In the genomic region with DNA sequence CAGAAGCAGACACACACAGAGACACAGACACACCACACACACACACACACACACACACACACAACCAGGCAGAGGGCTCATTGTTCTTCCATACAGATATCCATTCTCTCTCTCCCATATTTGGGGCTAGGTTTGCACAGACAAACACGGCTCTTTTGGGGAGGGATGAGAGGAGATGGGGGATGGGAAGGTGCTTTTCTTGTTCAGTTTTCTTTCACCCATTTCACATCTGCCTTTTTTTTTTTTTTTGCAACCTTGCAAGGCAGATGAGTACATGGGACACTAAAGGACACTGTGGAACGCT, we compare ENCODE assay signal across 8 mouse cellular contexts. TPM values are rescaled to one million over a fixed set of nuclear protein-coding genes. Genes with fewer than 3 reads are reported as not detected.
DNase-seq lines count a peak whose midpoint lies in the region; ATAC-seq and TF ChIP-seq lines count a peak whose summit lies in the region.

No protein-coding gene starts in this region.

- no peak for TF ChIP-seq CTCF in left cerebral cortex, adult 2 months (IDR thresholded peaks at IDR 0.05)

- no peak for DNase-seq in left cerebral cortex, adult 2 months (ENCODE audit: extremely low spot score in 1 of 2, low spot score in 2 of 2)
- no peak for DNase-seq in left cerebral cortex, postnatal 14 days (ENCODE audit: low spot score in 2 of 2)
- DNase-seq in embryonic facial prominence, embryonic 10.5 days (ENCODE audit: low spot score) = peak; percentile 36
- DNase-seq in gastrocnemius, postnatal 4 days (ENCODE audit: low spot score in 2 of 2) = no peak
- no peak for DNase-seq in frontal cortex, postnatal 10 days (ENCODE audit: low spot score in 2 of 2)
- DNase-seq in right cerebral cortex, adult 2 months (ENCODE audit: low spot score in 2 of 2) = no peak

- intact Hi-C loops in left cerebral cortex, adult 2 months (cut with DNase I) = loop anchor here (5.0 kb wide), 1 partner anchor 54 kb away; no protein-coding TSS in a partner anchor
- intact Hi-C loops in left cerebral cortex, postnatal 14 days (cut with DNase I) = loop anchor here (5.0 kb wide), 2 partner anchors 49 to 184 kb away; no protein-coding TSS in a partner anchor

- WGBS in embryonic facial prominence, embryonic 10.5 days = 8% methylated on average over 2 of the region's 2 CpGs
- WGBS in hindbrain, embryonic 16.5 days = 2% methylated on average over 2 of the region's 2 CpGs
- WGBS in neural tube, embryonic 12.5 days = 20% methylated on average over 2 of the region's 2 CpGs

- peak overlapping the region; percentile 61 for H3K9ac ChIP-seq in hindbrain, embryonic 16.5 days (ENCODE audit: low read depth, low read length)
- H3K9ac ChIP-seq in neural tube, embryonic 12.5 days = peak overlapping the region; percentile 99

- H3K4me2 ChIP-seq in hindbrain, embryonic 16.5 days (ENCODE audit: low read length) = peak overlapping the region; percentile 86
- H3K4me2 ChIP-seq in neural tube, embryonic 12.5 days (replicated peaks) = peak overlapping the region; percentile 75

- peaks cover 35% of the 10 kb centered on the region for H3K4me1 ChIP-seq in embryonic facial prominence, embryonic 10.5 days
- peaks cover 9% of the 10 kb centered on the region for H3K4me1 ChIP-seq in hindbrain, embryonic 16.5 days (ENCODE audit: control insufficient read depth, insufficient read depth, low read depth, low read length)
- peaks cover 18% of the 10 kb centered on the region for H3K4me1 ChIP-seq in neural tube, embryonic 12.5 days

- H3K27ac ChIP-seq in left cerebral cortex, adult 2 months = peak overlapping the region; percentile 57
- peak overlapping the region; percentile 97 for H3K27ac ChIP-seq in embryonic facial prominence, embryonic 10.5 days (replicated peaks)
- peak overlapping the region; percentile 79 for H3K27ac ChIP-seq in hindbrain, embryonic 16.5 days (ENCODE audit: low read depth, low read length)
- H3K27ac ChIP-seq in neural tube, embryonic 12.5 days = peak overlapping the region; percentile 66

- H3K27me3 ChIP-seq in embryonic facial prominence, embryonic 10.5 days (replicated peaks; ENCODE audit: low read depth, poor library complexity, severe bottlenecking) = no peaks in the 10 kb centered on the region
- H3K27me3 ChIP-seq in hindbrain, embryonic 16.5 days (replicated peaks; ENCODE audit: control insufficient read depth, insufficient read depth, low read length) = no peaks in the 10 kb centered on the region
- no peaks in the 10 kb centered on the region for H3K27me3 ChIP-seq in neural tube, embryonic 12.5 days (replicated peaks)

- H3K36me3 ChIP-seq in embryonic facial prominence, embryonic 10.5 days (replicated peaks) = no peaks in the 10 kb centered on the region
- H3K36me3 ChIP-seq in hindbrain, embryonic 16.5 days (ENCODE audit: control insufficient read depth, insufficient read depth, low read length) = no peaks in the 10 kb centered on the region
- H3K36me3 ChIP-seq in neural tube, embryonic 12.5 days = no peaks in the 10 kb centered on the region

- H3K4me3 ChIP-seq in left cerebral cortex, adult 2 months = peak overlapping the region; percentile 87
- peak overlapping the region; percentile 100 for H3K4me3 ChIP-seq in embryonic facial prominence, embryonic 10.5 days
- H3K4me3 ChIP-seq in hindbrain, embryonic 16.5 days (ENCODE audit: low read length) = peak overlapping the region; percentile 90
- peak overlapping the region; percentile 99 for H3K4me3 ChIP-seq in neural tube, embryonic 12.5 days

- no peak for ATAC-seq in hindbrain, embryonic 16.5 days
- ATAC-seq in neural tube, embryonic 12.5 days (ENCODE audit: low FRiP score, low read depth) = no peak

- H3K9me3 ChIP-seq in embryonic facial prominence, embryonic 10.5 days = no peaks in the 10 kb centered on the region
- no peaks in the 10 kb centered on the region for H3K9me3 ChIP-seq in hindbrain, embryonic 16.5 days (ENCODE audit: control insufficient read depth, low read length)
- H3K9me3 ChIP-seq in neural tube, embryonic 12.5 days = no peaks in the 10 kb centered on the region

RNA-seq across cellular contexts. Expression of a gene that starts 1.8 kb away (rescaled TPM):
- 100 to 1,000 TPM; 113 to 125 TPM for total RNA-seq in left cerebral cortex, adult 2 months (2021)
- total RNA-seq in left cerebral cortex, postnatal 14 days (2021) = 100 to 1,000 TPM in 1 of 2 experiments, 10 to 100 TPM in 1; 95.6 to 100 TPM
- 26.1 and 31.4 TPM in 2 replicates for polyA plus RNA-seq in embryonic facial prominence, embryonic 10.5 days (2016; fragmentation: Nextera tagmentation; extraction: Ambion mirVana)
- 25.4 and 27.2 TPM in 2 replicates for polyA plus RNA-seq in hindbrain, embryonic 16.5 days (2015; fragmentation: Nextera tagmentation; extraction: Ambion mirVana)
- 55.5 and 57.2 TPM in 2 replicates for polyA plus RNA-seq in neural tube, embryonic 12.5 days (2016; fragmentation: Nextera tagmentation; extraction: Ambion mirVana)
- 10 to 100 TPM; 68.1 to 70.3 TPM for total RNA-seq in gastrocnemius, postnatal 4 days (2021)

RNA-seq across cellular contexts. Expression of a gene that starts 46.8 kb away (rescaled TPM):
- total RNA-seq in left cerebral cortex, adult 2 months (2021) = 100 to 1,000 TPM; 410 TPM
- 100 to 1,000 TPM; 378 to 386 TPM for total RNA-seq in left cerebral cortex, postnatal 14 days (2021)
- polyA plus RNA-seq in embryonic facial prominence, embryonic 10.5 days (2016; fragmentation: Nextera tagmentation; extraction: Ambion mirVana) = 3,458 and 4,025 TPM in 2 replicates
- 1,276 and 1,360 TPM in 2 replicates for polyA plus RNA-seq in hindbrain, embryonic 16.5 days (2015; fragmentation: Nextera tagmentation; extraction: Ambion mirVana)
- polyA plus RNA-seq in neural tube, embryonic 12.5 days (2016; fragmentation: Nextera tagmentation; extraction: Ambion mirVana) = 1,428 and 1,431 TPM in 2 replicates
- total RNA-seq in gastrocnemius, postnatal 4 days (2021) = 100 to 1,000 TPM; 479 to 529 TPM
